Comparison of ENCODE assay signal across 8 mouse cellular contexts in genomic region chr14:61788998-61789790, GRCm38 (mm10).
DNase-seq lines count a peak whose midpoint lies in the region; ATAC-seq and TF ChIP-seq lines count a peak whose summit lies in the region.
"Had no signal": no experiment of that assay in that cellular context is flagged by ENCODE, and none has a peak within 500 bp of the region (broad histone marks: within the 10 kb centered on the region; RNA-seq: fewer than 3 reads in every experiment).

No protein-coding gene starts in this region.

- TF ChIP-seq CTCF in lung, adult 2 months (IDR thresholded peaks at IDR 0.05; ENCODE audit: insufficient read depth, low read length), result no peak
- no peak for TF ChIP-seq CTCF in kidney, adult 2 months (conservative IDR thresholded peaks at IDR 0.05; ENCODE audit: insufficient read depth, insufficient read length, low read depth, low read length)

- no peak overlapping the region for H3K4me3 ChIP-seq in lung, adult 2 months (replicated peaks; ENCODE audit: extremely low read depth, low read depth, low read length)
- H3K4me3 ChIP-seq in kidney, adult 2 months (ENCODE audit: insufficient read depth, low read depth, low read length), result no peak overlapping the region
- H3K4me3 ChIP-seq: limb, embryonic 12.5 days had no signal

- no peak overlapping the region for H3K27ac ChIP-seq in kidney, adult 2 months (ENCODE audit: insufficient read depth, low read depth, low read length)
- H3K27ac ChIP-seq: limb, embryonic 12.5 days had no signal

- no peak for TF ChIP-seq POLR2A in lung, adult 2 months (IDR thresholded peaks at IDR 0.05; ENCODE audit: borderline replicate concordance, extremely low read depth, low read depth, low read length)
- no peak for TF ChIP-seq POLR2A in kidney, adult 2 months (IDR thresholded peaks at IDR 0.05; ENCODE audit: low read depth, low read length)

- no peaks in the 10 kb centered on the region for H3K4me1 ChIP-seq in lung, adult 2 months (ENCODE audit: control insufficient read depth, insufficient read depth, low read length)
- H3K4me1 ChIP-seq in kidney, adult 2 months (ENCODE audit: control insufficient read depth, insufficient read depth, low read length), result no peaks in the 10 kb centered on the region

- peak; percentile 53 to 54 for DNase-seq in lung, adult 18-20 months
- no peak for DNase-seq in lung, adult 2 months
- DNase-seq in gastrocnemius, adult 18-20 months (ENCODE audit: low spot score), result peak; percentile 52
- DNase-seq in kidney, adult 2 months, result peak; percentile 64
- DNase-seq in thymus, postnatal 10 days (ENCODE audit: low spot score in 2 of 2), result no peak
- no peak for DNase-seq in retina, embryonic 14.5 days (ENCODE audit: low spot score)

- peak; percentile 92 for ATAC-seq in megakaryocyte, adult 5-6 weeks (ENCODE audit: poor library complexity, severe bottlenecking)

- 69% methylated on average over 20 of the region's 20 CpGs for WGBS in lung, adult 2 months
- WGBS in kidney, adult 2 months, result 56% methylated on average over 20 of the region's 20 CpGs

- no peaks in the 10 kb centered on the region for H3K36me3 ChIP-seq in kidney, adult 2 months (ENCODE audit: control insufficient read depth, insufficient read depth, low read length)
- H3K36me3 ChIP-seq: limb, embryonic 12.5 days had no signal

- no peaks in the 10 kb centered on the region for H3K27me3 ChIP-seq in kidney, adult 2 months (replicated peaks; ENCODE audit: control insufficient read depth, insufficient read depth, low read length)
- H3K27me3 ChIP-seq: limb, embryonic 12.5 days had no signal

Comparison
In these comparisons a context has a peak if more than half of its experiments do, and no peak if none do; other contexts are left out.
1. DNase-seq: peak in lung, adult 18-20 months (2 of 2), gastrocnemius, adult 18-20 months (single experiment) and kidney, adult 2 months (single experiment); none in lung, adult 2 months (single experiment), thymus, postnatal 10 days (0 of 2) and retina, embryonic 14.5 days (single experiment).